Mouse (Mus musculus) liver, adult 2 months (tissue): ENCODE measurements around the gene Tuba4a. TPM values are rescaled to one million over a fixed set of nuclear protein-coding genes. Genes with fewer than 3 reads are reported as not detected.

Source experiments
- DNase-seq: peaks from one replicate; pipeline ENCODE4 v3.0.0-alpha.2; 2011; ENCODE audit warnings: low read depth, low spot score; ENCODE audit errors: extremely low read depth
- H3K27ac ChIP-seq: fragments of 200-500 bp; replicated peaks from 2 replicates; pipeline ENCODE4 v1.5.1; 2012; ENCODE audit warnings: low read depth, mild to moderate bottlenecking, control low read depth, inconsistent platforms, low read length; ENCODE audit not compliant: insufficient read depth
- H3K27me3 ChIP-seq: fragments of 200-500 bp; 2 replicates; pipeline ENCODE4 v1.6.1; 2012; ENCODE audit warnings: mild to moderate bottlenecking, moderate library complexity, low read length, inconsistent platforms; ENCODE audit not compliant: control insufficient read depth, insufficient read depth
- H3K36me3 ChIP-seq: fragments of 200-500 bp; 2 replicates; pipeline ENCODE4 v1.6.1; 2012; ENCODE audit warnings: low read length, inconsistent platforms; ENCODE audit not compliant: control insufficient read depth, insufficient read depth
- H3K4me1 ChIP-seq: fragments of 200-500 bp; 2 replicates; pipeline ENCODE4 v1.6.1; 2011; ENCODE audit warnings: low read length; ENCODE audit not compliant: control insufficient read depth, insufficient read depth
- H3K4me3 ChIP-seq: fragments of 200-500 bp; 2 replicates; pipeline ENCODE4 v1.5.1; 2011; ENCODE audit warnings: low read depth, mild to moderate bottlenecking, control low read depth, low read length, moderate library complexity; ENCODE audit not compliant: insufficient read depth
- H3K79me2 ChIP-seq: fragments of 200-500 bp; 2 replicates; pipeline ENCODE4 v1.6.1; 2012; ENCODE audit warnings: inconsistent platforms, mild to moderate bottlenecking, low read length, moderate library complexity; ENCODE audit not compliant: control insufficient read depth, insufficient read depth
- H3K9ac ChIP-seq: fragments of 200-500 bp; 2 replicates; pipeline ENCODE4 v1.6.1; 2012; ENCODE audit warnings: low read depth, mild to moderate bottlenecking, control low read depth, inconsistent platforms, low read length
- CTCF ChIP-seq: fragments of 200-500 bp; IDR thresholded peaks from 2 replicates; pipeline ENCODE4 v1.5.1; 2011; ENCODE audit warnings: low read depth, low read length, control low read depth
- POLR2A ChIP-seq: fragments of 200-500 bp; IDR thresholded peaks from 2 replicates; pipeline ENCODE4 v1.6.1; 2011; ENCODE audit warnings: low read length, control low read depth; ENCODE audit not compliant: insufficient read depth; ENCODE audit errors: extremely low read depth
- WGBS: fragments of 180-500 bp; shearing (Covaris S2); methylation state at CpG from one replicate; pipeline ENCODE4 v1.1.7; 2018; 5-methylcytosine and 5-hydroxymethylcytosine counted together
- polyA plus RNA-seq: library from polyadenylated mRNA; depleted of rRNA; stranded (reverse); fragments of >200 nt; gene quantifications from 2 replicates; pipeline ENCODE4 v1.2.3, GENCODE M21; 2012; rRNA removed
- total RNA-seq: library from RNA; depleted of rRNA; stranded (reverse); fragments of >200 nt; gene quantifications from 2 replicates; pipeline ENCODE4 v1.2.3, GENCODE M21; 2014; rRNA removed

The Tuba4a gene
- total and polyA plus RNA-seq, 2 experiments = 80.9 to 242 TPM

DNA sequence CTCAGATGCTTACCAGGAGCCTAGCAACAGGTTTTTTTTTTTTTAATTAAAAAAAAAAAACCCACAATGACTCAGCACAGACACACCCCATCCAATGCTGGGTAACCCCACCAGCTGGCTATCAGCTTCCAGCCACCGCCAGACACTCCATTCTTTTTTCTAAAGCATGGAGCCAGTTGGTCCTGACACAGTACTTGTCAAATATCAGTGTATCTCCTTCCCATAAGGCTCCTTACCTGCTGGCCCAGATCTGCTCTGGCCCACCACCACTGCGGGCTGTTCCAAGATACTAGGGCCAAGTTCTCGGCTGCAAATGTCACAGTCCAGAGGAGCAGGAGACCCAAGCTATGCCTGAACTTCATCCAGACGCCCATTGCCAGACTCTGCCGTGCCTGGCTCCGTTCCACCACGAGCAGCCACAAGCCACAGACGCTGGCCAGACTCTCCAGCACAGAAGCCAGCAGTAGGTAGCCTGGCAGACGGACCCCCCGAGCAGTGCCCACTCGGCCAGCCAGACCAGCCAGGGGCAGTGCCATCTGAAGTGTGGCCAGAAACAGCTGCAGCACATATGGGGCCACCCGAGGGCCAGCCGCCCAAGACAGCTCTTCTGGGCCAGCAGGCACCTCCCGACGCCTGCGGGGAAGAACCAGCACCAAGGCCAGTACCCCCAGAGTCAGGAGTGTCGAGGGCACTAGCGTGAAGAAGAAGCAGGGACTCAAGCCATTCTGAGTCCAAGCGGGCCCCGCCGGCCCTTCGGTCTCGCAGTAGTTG lies 40.1 kb downstream of the Tuba4a start:
- 3% methylated on average over 23 of the region's 23 CpGs for WGBS
- Histone ChIP-seq H3K27ac (peak overlapping the region; percentile 76), H3K36me3 (peaks cover 28% of the 10 kb centered on the region), H3K4me1 (peaks cover 5% of the 10 kb centered on the region; the same call in 1 of the 2 replicates), H3K27me3 (no peaks in the 10 kb centered on the region), H3K4me3 (peak overlapping the region; percentile 95), H3K79me2 (no peaks in the 10 kb centered on the region), H3K9ac (peak overlapping the region; percentile 89)
- TF ChIP-seq POLR2A (no peak), CTCF (no peak)
- DNase-seq = peak; percentile 78

DNA sequence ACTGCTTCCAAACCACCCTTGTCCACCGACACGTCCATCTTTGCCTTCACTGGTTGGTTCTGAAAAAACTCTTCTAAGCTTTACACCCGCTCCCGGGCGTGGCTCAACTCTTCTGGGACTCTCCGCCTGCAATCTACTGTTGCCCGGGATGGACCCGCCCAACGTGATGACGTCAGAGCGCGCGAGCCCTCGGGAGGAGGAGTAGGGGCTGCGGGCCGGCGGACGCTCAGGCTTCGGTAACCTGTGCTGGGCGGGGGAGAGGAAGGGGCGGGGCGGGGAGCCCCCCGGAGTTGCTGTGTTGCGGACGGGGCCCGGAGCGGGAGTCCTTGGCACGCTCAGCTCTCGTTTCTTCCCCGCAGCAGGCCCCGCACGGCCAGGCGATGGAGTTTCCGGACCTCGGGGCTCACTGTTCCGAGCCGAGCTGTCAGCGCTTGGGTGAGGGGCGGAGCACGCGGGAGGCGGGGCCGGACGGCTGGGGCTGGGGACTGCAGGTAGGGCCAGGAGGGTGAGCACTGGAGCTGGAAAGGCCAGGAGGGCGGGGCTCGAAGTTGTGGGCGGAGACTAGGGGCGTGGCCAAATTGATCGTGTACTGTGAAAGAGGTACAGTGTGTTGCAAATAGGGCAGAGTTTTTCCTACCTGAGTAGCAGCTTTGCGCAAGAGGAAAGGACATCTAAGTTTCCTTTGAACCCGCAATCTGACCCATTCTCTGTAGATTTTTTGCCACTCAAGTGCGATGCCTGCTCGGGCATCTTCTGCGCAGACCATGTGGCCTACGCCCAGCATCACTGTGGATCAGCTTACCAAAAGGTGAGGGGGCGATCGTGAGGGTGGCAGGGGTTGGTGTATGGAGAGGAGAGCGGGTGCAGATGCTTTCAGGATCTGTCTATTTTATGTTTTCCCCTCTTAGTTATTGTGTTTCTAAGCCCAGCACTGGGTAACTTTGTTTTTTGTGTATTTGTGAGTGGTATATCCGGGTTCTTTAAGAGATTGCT lies 50.9 kb downstream of the Tuba4a start, which contains the start of gene Zfand2b:
TSS of gene Zfand2b (plus strand) at position 175 of the 993 bp plus-strand sequence.
- H3K4me3 ChIP-seq = peak within 1 kb of the TSS; percentile 64
- peak within 1 kb of the TSS; percentile 87 for H3K27ac ChIP-seq
- H3K9ac ChIP-seq = peak within 1 kb of the TSS; percentile 75
- H3K4me1 ChIP-seq = peaks cover 13% of the 10 kb centered on the region
- H3K27me3 ChIP-seq = no peaks in the 10 kb centered on the region
- TF ChIP-seq CTCF (no peak), POLR2A (no peak; the same call in 1 of the 2 replicates)
- 1% methylated on average over 58 of the region's 59 CpGs for WGBS
- DNase-seq = peak; percentile 97
- H3K79me2 ChIP-seq = no peaks in the 10 kb centered on the region
- peaks cover 25% of the 10 kb centered on the region for H3K36me3 ChIP-seq

DNA sequence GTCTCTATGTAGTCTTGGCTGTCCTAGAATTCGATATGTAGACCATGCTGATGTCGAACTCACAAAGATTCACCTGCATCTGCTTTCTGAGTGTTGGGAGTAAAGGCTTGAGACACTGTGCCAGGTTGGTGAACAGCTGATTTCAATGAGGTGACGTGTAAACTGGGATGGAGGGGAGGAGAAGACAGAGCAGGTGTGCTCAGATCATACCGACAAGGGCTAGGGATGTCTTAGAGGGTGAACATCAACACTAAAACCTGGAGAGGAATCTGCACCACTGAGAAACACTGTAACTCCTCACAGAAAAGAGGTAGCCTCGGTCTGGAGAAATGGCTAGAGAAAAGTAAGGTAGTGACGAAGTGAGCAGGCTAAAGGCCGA lies 51.6 kb downstream of the Tuba4a start:
- H3K9ac ChIP-seq = peak overlapping the region; percentile 59
- no peak for TF ChIP-seq CTCF
- TF ChIP-seq POLR2A = no peak
- peak overlapping the region; percentile 40 for H3K27ac ChIP-seq
- no peak for DNase-seq
- 8% methylated on average over 7 of the region's 7 CpGs for WGBS
- H3K27me3 ChIP-seq = no peaks in the 10 kb centered on the region
- H3K4me3 ChIP-seq = peak overlapping the region; percentile 34
- peaks cover 13% of the 10 kb centered on the region for H3K4me1 ChIP-seq
- H3K79me2 ChIP-seq = no peaks in the 10 kb centered on the region
- peaks cover 19% of the 10 kb centered on the region for H3K36me3 ChIP-seq

Other genes with a start within 250 kb of the Tuba4a start
- gene Nhej1, start 94.7 kb downstream of the Tuba4a start, total RNA-seq = 1.1 and 1.9 TPM in 2 replicates
- gene Nhej1, start 94.7 kb downstream of the Tuba4a start, polyA plus RNA-seq = 1.6 and 2.2 TPM in 2 replicates
- gene Slc23a3, start 86.0 kb downstream of the Tuba4a start, total RNA-seq = 0.20 TPM in 1 of 2 replicates, not detected in the other
- gene Slc23a3, start 86.0 kb downstream of the Tuba4a start, polyA plus RNA-seq = 0.10 and 0.15 TPM in 2 replicates
- 26.4 and 37.4 TPM in 2 replicates for gene Cnppd1, start 77.2 kb downstream of the Tuba4a start, total RNA-seq
- gene Cnppd1, start 77.2 kb downstream of the Tuba4a start, polyA plus RNA-seq = 33.5 and 44.3 TPM in 2 replicates
- gene Retreg2, start 77.1 kb downstream of the Tuba4a start, total RNA-seq = 77.6 and 103 TPM in 2 replicates
- 284 and 310 TPM in 2 replicates for gene Retreg2, start 77.1 kb downstream of the Tuba4a start, polyA plus RNA-seq
- 30.5 and 32.4 TPM in 2 replicates for gene Zfand2b, start 51.2 kb downstream of the Tuba4a start, total RNA-seq
- gene Zfand2b, start 51.2 kb downstream of the Tuba4a start, polyA plus RNA-seq = 79.7 and 81.4 TPM in 2 replicates
- gene Abcb6, start 39.5 kb downstream of the Tuba4a start, total RNA-seq = 56.1 and 66.6 TPM in 2 replicates
- gene Abcb6, start 39.5 kb downstream of the Tuba4a start, polyA plus RNA-seq = 88.7 and 106 TPM in 2 replicates
- 17.7 and 19.5 TPM in 2 replicates for gene Ankzf1, start 27.7 kb downstream of the Tuba4a start, total RNA-seq
- gene Ankzf1, start 27.7 kb downstream of the Tuba4a start, polyA plus RNA-seq = 12.5 and 16.6 TPM in 2 replicates
- 23.5 and 35.8 TPM in 2 replicates for gene Atg9a, start 27.7 kb downstream of the Tuba4a start, total RNA-seq
- 75.0 and 75.4 TPM in 2 replicates for gene Atg9a, start 27.7 kb downstream of the Tuba4a start, polyA plus RNA-seq
- 3.7 and 4.8 TPM in 2 replicates for gene Glb1l, start 9.1 kb downstream of the Tuba4a start, total RNA-seq
- gene Glb1l, start 9.1 kb downstream of the Tuba4a start, polyA plus RNA-seq = 2.1 and 2.5 TPM in 2 replicates
- gene Stk16, start 9.0 kb downstream of the Tuba4a start, total RNA-seq = 57.3 and 63.5 TPM in 2 replicates
- 190 and 221 TPM in 2 replicates for gene Stk16, start 9.0 kb downstream of the Tuba4a start, polyA plus RNA-seq
- not detected in 2 replicates for gene A630095N17Rik, start 12.2 kb upstream of the Tuba4a start, total RNA-seq
- gene A630095N17Rik, start 12.2 kb upstream of the Tuba4a start, polyA plus RNA-seq = not detected in 2 replicates
- 25.4 and 30.3 TPM in 2 replicates for gene Dnajb2, start 16.5 kb upstream of the Tuba4a start, total RNA-seq
- gene Dnajb2, start 16.5 kb upstream of the Tuba4a start, polyA plus RNA-seq = 55.9 and 60.4 TPM in 2 replicates
- under 0.01 and 0.13 TPM in 2 replicates for gene Ptprn, start 44.6 kb upstream of the Tuba4a start, total RNA-seq
- not detected in 2 replicates for gene Ptprn, start 44.6 kb upstream of the Tuba4a start, polyA plus RNA-seq
- 0.28 and 1.5 TPM in 2 replicates for gene Resp18, start 58.5 kb upstream of the Tuba4a start, total RNA-seq
- gene Resp18, start 58.5 kb upstream of the Tuba4a start, polyA plus RNA-seq = not detected in 2 replicates
- gene Dnpep, start 98.1 kb upstream of the Tuba4a start, total RNA-seq = 89.8 and 102 TPM in 2 replicates
- 106 and 111 TPM in 2 replicates for gene Dnpep, start 98.1 kb upstream of the Tuba4a start, polyA plus RNA-seq
- gene Des, start 140.5 kb upstream of the Tuba4a start, total RNA-seq = 3.1 and 4.0 TPM in 2 replicates
- 2.4 and 2.5 TPM in 2 replicates for gene Des, start 140.5 kb upstream of the Tuba4a start, polyA plus RNA-seq
- 0.55 and 1.5 TPM in 2 replicates for gene Speg, start 155.4 kb upstream of the Tuba4a start, total RNA-seq
- 1.7 and 3.4 TPM in 2 replicates for gene Speg, start 155.4 kb upstream of the Tuba4a start, polyA plus RNA-seq
- gene Gmppa, start 216.1 kb upstream of the Tuba4a start, total RNA-seq = 18.3 and 19.9 TPM in 2 replicates
- 49.8 and 86.4 TPM in 2 replicates for gene Gmppa, start 216.1 kb upstream of the Tuba4a start, polyA plus RNA-seq
- not detected in 2 replicates for gene Asic4, start 230.6 kb upstream of the Tuba4a start, total RNA-seq
- not detected in 2 replicates for gene Asic4, start 230.6 kb upstream of the Tuba4a start, polyA plus RNA-seq